Mouse (Mus musculus) frontal cortex, postnatal 10 days (tissue): ENCODE results near the gene Phc3.
"Not testable (repeated sequence)": the region's sequence is repeated elsewhere in the genome, so short reads cannot be mapped to it uniquely, and the experiment has no call there.

Experiments
- DNase-seq, 2 experiments: peaks; one replicate each; pipeline ENCODE4 v3.0.0; 2022; ENCODE audit warnings: low spot score in 2 of 2, mixed read lengths in 1 of 2

The Phc3 gene

GRCm38 (mm10) chr3:30876709-30877108, 92.5 kb downstream of the Phc3 start:
- DNase-seq: no peak

- no peak for DNase-seq
These were observed 99.2 kb downstream of the Phc3 start for GRCm38 (mm10) chr3:30869995-30870394.

GRCm38 (mm10) chr3:30868625-30869024, 100.6 kb downstream of the Phc3 start:
- DNase-seq: no peak

- no peak for DNase-seq
These were observed 101.0 kb downstream of the Phc3 start for GRCm38 (mm10) chr3:30868176-30868575.

GRCm38 (mm10) chr3:30864640-30865039, 104.6 kb downstream of the Phc3 start:
- no peak for DNase-seq

GRCm38 (mm10) chr3:30863712-30864435, 105.3 kb downstream of the Phc3 start:
- no peak for DNase-seq

DNA sequence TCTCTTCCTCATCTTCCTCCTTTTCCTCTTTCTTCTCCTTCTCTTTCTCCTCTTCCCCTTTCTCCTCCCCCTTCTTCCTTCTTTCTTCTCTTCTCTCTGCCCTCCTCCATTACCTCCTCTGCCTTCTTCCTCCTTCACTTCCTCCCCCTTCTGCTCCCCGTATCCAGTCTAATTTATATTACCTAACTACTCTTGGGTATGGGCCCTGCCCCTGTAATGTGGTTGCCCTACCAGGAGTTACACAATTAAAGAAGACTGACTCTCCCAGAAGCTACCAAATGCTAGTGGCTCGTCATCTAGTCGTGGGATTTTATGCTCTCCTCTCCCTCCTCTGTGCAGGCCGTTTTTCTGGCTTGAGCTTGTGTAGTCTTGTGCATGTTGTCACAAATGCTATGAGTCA, 108.5 kb downstream of the Phc3 start:
- DNase-seq: no peak

GRCm38 (mm10) chr3:30859599-30859998, 109.6 kb downstream of the Phc3 start:
- not testable (repeated sequence) for DNase-seq

GRCm38 (mm10) chr3:30855604-30856458, 113.4 kb downstream of the Phc3 start, which contains the start of gene Gpr160:
Gene Gpr160, plus strand, starts transcription at chr3:30855950.
- peak; percentile 40 to 55 for DNase-seq

DNA sequence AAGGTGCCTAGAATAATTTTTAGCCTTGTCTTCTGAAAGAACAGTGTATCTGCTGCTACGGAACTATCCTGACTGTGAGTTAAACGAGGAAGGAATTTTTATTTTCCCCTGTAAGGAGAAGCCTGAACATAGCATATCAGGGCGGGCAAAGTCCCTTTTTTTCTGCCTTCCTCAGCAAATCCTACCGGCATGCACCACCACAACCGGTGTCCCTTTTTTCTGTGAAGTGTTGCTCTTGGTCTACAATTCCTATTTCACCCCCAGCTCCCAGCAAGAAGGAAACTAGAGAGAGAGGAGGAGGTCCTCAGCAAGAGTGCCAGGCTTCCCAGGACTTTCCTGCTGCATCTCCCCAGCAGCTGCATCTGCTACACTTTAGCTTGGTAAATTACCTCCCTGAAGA, 115.6 kb downstream of the Phc3 start:
- DNase-seq: no peak

GRCm38 (mm10) chr3:30851422-30851821, 117.8 kb downstream of the Phc3 start:
- no peak for DNase-seq
